Mouse (Mus musculus) kidney, postnatal 25 days (tissue): ENCODE data around the gene Smg6.

Experiments used
- DNase-seq, 2 experiments: peaks; one replicate each; pipeline ENCODE4 v3.0.0; 2021; ENCODE audit warnings: mixed read lengths in 2 of 2

The Smg6 gene

GRCm38 (mm10) chr11:75051239-75051638 is 125.6 kb downstream of the Smg6 start:
- no peak for DNase-seq

GRCm38 (mm10) chr11:75051712-75052550 is 126.3 kb downstream of the Smg6 start:
- peak; percentile 49 to 81 for DNase-seq

GRCm38 (mm10) chr11:75053020-75053419 is 127.4 kb downstream of the Smg6 start:
- DNase-seq = no peak

- DNase-seq = no peak
Observed at GRCm38 (mm10) chr11:75053722-75054121, 128.1 kb downstream of the Smg6 start.

GRCm38 (mm10) chr11:75054184-75054877 is 128.7 kb downstream of the Smg6 start:
- no peak for DNase-seq

- DNase-seq = no peak
Observed at GRCm38 (mm10) chr11:75054878-75055214, 129.2 kb downstream of the Smg6 start.

- DNase-seq = no peak
Observed at GRCm38 (mm10) chr11:75062650-75063049, 137.0 kb downstream of the Smg6 start.

- DNase-seq = no peak
Observed at GRCm38 (mm10) chr11:75064266-75064665, 138.6 kb downstream of the Smg6 start.

GRCm38 (mm10) chr11:75071352-75071751 is 145.7 kb downstream of the Smg6 start:
- DNase-seq = no peak

- DNase-seq = no peak
Observed at GRCm38 (mm10) chr11:75072932-75073625, 147.5 kb downstream of the Smg6 start.

GRCm38 (mm10) chr11:75073696-75074095 is 148.1 kb downstream of the Smg6 start:
- DNase-seq = no peak

- no peak for DNase-seq
Observed at GRCm38 (mm10) chr11:75074543-75074942, 148.9 kb downstream of the Smg6 start.

GRCm38 (mm10) chr11:75078616-75079015 is 153.0 kb downstream of the Smg6 start:
- DNase-seq = peak; percentile 34 to 38

GRCm38 (mm10) chr11:75083031-75083430 is 157.4 kb downstream of the Smg6 start:
- DNase-seq = no peak

GRCm38 (mm10) chr11:75092159-75092558 is 166.5 kb downstream of the Smg6 start:
- peak; percentile 50 to 61 for DNase-seq

- peak; percentile 14 to 41 for DNase-seq
Observed at GRCm38 (mm10) chr11:75092656-75093055, 167.0 kb downstream of the Smg6 start.

GRCm38 (mm10) chr11:75094759-75095158 is 169.1 kb downstream of the Smg6 start:
- no peak for DNase-seq

- DNase-seq = no peak
Observed at GRCm38 (mm10) chr11:75102763-75103339, 177.2 kb downstream of the Smg6 start.

GRCm38 (mm10) chr11:75106614-75107013 is 181.0 kb downstream of the Smg6 start:
- no peak for DNase-seq

- DNase-seq = no peak
Observed at GRCm38 (mm10) chr11:75108909-75109308, 183.3 kb downstream of the Smg6 start.

GRCm38 (mm10) chr11:75116379-75116778 is 190.8 kb downstream of the Smg6 start:
- DNase-seq = no peak

GRCm38 (mm10) chr11:75118141-75118540 is 192.5 kb downstream of the Smg6 start:
- no peak for DNase-seq

GRCm38 (mm10) chr11:75119298-75119697 is 193.7 kb downstream of the Smg6 start:
- DNase-seq = no peak
